Mouse (Mus musculus) mammary gland, adult 2 months (tissue): ENCODE measurements around the gene Chchd6. TPM values are rescaled to one million over a fixed set of nuclear protein-coding genes. Genes with fewer than 3 reads are reported as not detected.

ENCODE experiments used
- polyA plus RNA-seq: library from polyadenylated mRNA; depleted of rRNA; stranded (reverse); fragments of >200 nt; gene quantifications from 2 replicates; pipeline ENCODE4 v1.2.3, GENCODE M21; 2012; ENCODE audit warnings: low replicate concordance; rRNA removed

Gene Chchd6
- polyA plus RNA-seq = 74.6 and 92.3 TPM in 2 replicates

GRCm38 (mm10) chr6:89595018-89595776 lies at the start of gene Chchd6:
Gene Chchd6, minus strand, starts transcription at chr6:89595652.

GRCm38 (mm10) chr6:89643798-89644270 lies 48.4 kb upstream of the Chchd6 start, which contains the start of gene Txnrd3:
Gene Txnrd3, plus strand, starts transcription at chr6:89643988.

GRCm38 (mm10) chr6:89362281-89363106 lies 233.0 kb downstream of the Chchd6 start, which contains the start of gene Plxna1:
Gene Plxna1, minus strand, starts transcription at chr6:89362620.

Other genes with a start within 250 kb of the Chchd6 start
- 60.1 and 65.3 TPM in 2 replicates for gene Plxna1, start 233.0 kb downstream of the Chchd6 start, polyA plus RNA-seq
- gene Txnrd3, start 48.3 kb upstream of the Chchd6 start, polyA plus RNA-seq = 8.5 and 13.5 TPM in 2 replicates
- gene Vmn1r40, start 111.9 kb upstream of the Chchd6 start, polyA plus RNA-seq = not detected in 2 replicates
- not detected in 2 replicates for gene Vmn1r41, start 145.1 kb upstream of the Chchd6 start, polyA plus RNA-seq